Mouse (Mus musculus) heart, embryonic 15.5 days (tissue): ENCODE measurements around the gene Topbp1. TPM values are rescaled to one million over a fixed set of nuclear protein-coding genes. Genes with fewer than 3 reads are reported as not detected.
A peak's percentile ranks its signal among the peaks of the same experiment; 100 is the strongest.

Experiments used
- ATAC-seq: fragments of 200-750 bp; cut with Nextera tagmentation; replicated peaks from 2 replicates; pipeline ENCODE4 v1.8.0; 2017; ENCODE audit warnings: low read depth, moderate TSS enrichment; ENCODE audit not compliant: insufficient number of reproducible peaks, insufficient read depth, low FRiP score
- H3K27ac ChIP-seq: fragments of 300-500 bp; sonication (generic); 2 replicates; pipeline ENCODE4 v1.5.1; 2015; ENCODE audit warnings: mild to moderate bottlenecking, inconsistent platforms
- H3K27me3 ChIP-seq: fragments of 300-500 bp; sonication (generic); 2 replicates; pipeline ENCODE4 v1.6.1; 2015; ENCODE audit warnings: inconsistent platforms
- H3K36me3 ChIP-seq: fragments of 300-500 bp; sonication (generic); 2 replicates; pipeline ENCODE4 v1.6.1; 2015; ENCODE audit warnings: mild to moderate bottlenecking, inconsistent platforms
- H3K4me1 ChIP-seq: fragments of 300-500 bp; sonication (generic); replicated peaks from 2 replicates; pipeline ENCODE4 v1.6.1; 2015; ENCODE audit warnings: inconsistent platforms
- H3K4me2 ChIP-seq: fragments of 300-500 bp; sonication (generic); 2 replicates; pipeline ENCODE4 v1.6.1; 2015; ENCODE audit warnings: inconsistent platforms, mild to moderate bottlenecking, moderate library complexity
- H3K4me3 ChIP-seq: fragments of 300-500 bp; sonication (generic); 2 replicates; pipeline ENCODE4 v1.5.1; 2015; ENCODE audit warnings: mild to moderate bottlenecking, inconsistent platforms
- H3K9ac ChIP-seq: fragments of 300-500 bp; sonication (generic); 2 replicates; pipeline ENCODE4 v1.6.1; 2015; ENCODE audit warnings: mild to moderate bottlenecking, inconsistent platforms
- H3K9me3 ChIP-seq: fragments of 300-500 bp; sonication (generic); replicated peaks from 2 replicates; pipeline ENCODE4 v1.6.1; 2016; ENCODE audit warnings: inconsistent platforms
- WGBS: fragments of 180-500 bp; shearing (Covaris S2); methylation state at CpG from one replicate; pipeline ENCODE4 v1.1.7; 2015; ENCODE audit warnings: mixed read lengths; 5-methylcytosine and 5-hydroxymethylcytosine counted together
- polyA plus RNA-seq: library from polyadenylated mRNA; unstranded; fragments of >200 nt; fragmentation: Nextera tagmentation; extraction: Ambion mirVana; gene quantifications from 2 replicates; pipeline ENCODE4 v1.2.1, GENCODE M21; 2015

The Topbp1 gene
- 36.6 and 41.1 TPM in 2 replicates for polyA plus RNA-seq

DNA sequence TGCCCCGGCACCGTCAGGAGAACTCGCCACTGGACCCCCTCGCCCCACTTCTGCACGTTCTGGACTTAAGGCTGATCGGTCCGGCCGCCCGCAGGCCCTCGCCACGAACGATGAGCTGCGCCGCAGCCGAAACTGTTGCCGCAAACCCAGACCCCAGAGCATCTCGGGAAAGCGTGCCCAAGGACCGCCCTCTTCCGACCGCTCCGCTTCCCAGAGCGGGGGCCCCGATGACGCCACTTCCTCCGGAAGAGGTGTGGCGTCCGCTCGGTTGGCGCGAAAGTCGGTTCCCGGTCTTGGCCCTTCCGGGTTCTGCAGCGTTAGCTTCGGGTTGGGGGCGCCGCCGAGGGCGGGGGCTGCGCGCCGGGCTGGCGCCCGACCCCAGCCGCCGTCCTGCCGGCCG is at the start of gene Topbp1, which contains the start of gene 1300017J02Rik:
Gene Topbp1 (plus strand): TSS at position 289 of the 400 bp plus-strand sequence.
Gene 1300017J02Rik (minus strand): TSS at position 156 of the 400 bp plus-strand sequence.
- WGBS = under 1% methylated on average over 49 of the region's 49 CpGs
- peak within 1 kb of the TSS; percentile 88 for H3K9ac ChIP-seq
- peak within 1 kb of the TSS; percentile 86 for H3K4me2 ChIP-seq
- no peaks in the 10 kb centered on the region for H3K27me3 ChIP-seq
- peak within 1 kb of the TSS; percentile 89 for H3K4me3 ChIP-seq
- H3K27ac ChIP-seq = peak within 1 kb of the TSS; percentile 89
- ATAC-seq = peak; percentile 97
- peaks cover 26% of the 10 kb centered on the region for H3K36me3 ChIP-seq
- H3K4me1 ChIP-seq = peaks cover 22% of the 10 kb centered on the region
- H3K9me3 ChIP-seq = no peaks in the 10 kb centered on the region

GRCm38 (mm10) chr9:103265778-103266177 is 39.2 kb upstream of the Topbp1 start:
- 86% methylated on average over 4 of the region's 4 CpGs for WGBS
- no peak overlapping the region for H3K9ac ChIP-seq
- no peaks in the 10 kb centered on the region for H3K9me3 ChIP-seq
- H3K4me1 ChIP-seq = no peaks in the 10 kb centered on the region
- no peak overlapping the region for H3K4me3 ChIP-seq
- ATAC-seq = no peak
- no peak overlapping the region for H3K27ac ChIP-seq
- H3K27me3 ChIP-seq = no peaks in the 10 kb centered on the region; the same call in 1 of the 2 replicates
- H3K4me2 ChIP-seq = no peak overlapping the region
- no peaks in the 10 kb centered on the region for H3K36me3 ChIP-seq

- ATAC-seq = no peak
- H3K4me2 ChIP-seq = no peak overlapping the region
- no peaks in the 10 kb centered on the region for H3K27me3 ChIP-seq
- no peak overlapping the region for H3K4me3 ChIP-seq
- no peaks in the 10 kb centered on the region for H3K4me1 ChIP-seq
- WGBS = 16% methylated on average over 4 of the region's 4 CpGs
- no peak overlapping the region for H3K27ac ChIP-seq
- no peak overlapping the region for H3K9ac ChIP-seq
- H3K9me3 ChIP-seq = no peaks in the 10 kb centered on the region
- no peaks in the 10 kb centered on the region for H3K36me3 ChIP-seq
These were observed 33.9 kb upstream of the Topbp1 start for GRCm38 (mm10) chr9:103271104-103271503.

GRCm38 (mm10) chr9:103274819-103275218 is 30.2 kb upstream of the Topbp1 start:
- no peak for ATAC-seq
- Histone ChIP-seq H3K4me3 (no peak overlapping the region), H3K9me3 (no peaks in the 10 kb centered on the region), H3K4me2 (no peak overlapping the region), H3K4me1 (no peaks in the 10 kb centered on the region), H3K27me3 (no peaks in the 10 kb centered on the region), H3K27ac (no peak overlapping the region), H3K9ac (no peak overlapping the region), H3K36me3 (no peaks in the 10 kb centered on the region)
- WGBS = 59% methylated on average over 8 of the region's 8 CpGs

- no peaks in the 10 kb centered on the region for H3K36me3 ChIP-seq
- no peak overlapping the region for H3K9ac ChIP-seq
- no peak for ATAC-seq
- no peaks in the 10 kb centered on the region for H3K9me3 ChIP-seq
- H3K27me3 ChIP-seq = no peaks in the 10 kb centered on the region
- H3K4me2 ChIP-seq = no peak overlapping the region
- WGBS = 67% methylated on average over 1 of the region's 1 CpGs
- no peak overlapping the region for H3K4me3 ChIP-seq
- no peaks in the 10 kb centered on the region for H3K4me1 ChIP-seq
- H3K27ac ChIP-seq = no peak overlapping the region
These were observed 29.3 kb upstream of the Topbp1 start for GRCm38 (mm10) chr9:103275676-103276075.

- H3K27me3 ChIP-seq = no peaks in the 10 kb centered on the region
- H3K4me2 ChIP-seq = no peak overlapping the region
- H3K4me1 ChIP-seq = no peaks in the 10 kb centered on the region
- H3K27ac ChIP-seq = no peak overlapping the region
- no peak for ATAC-seq
- no peaks in the 10 kb centered on the region for H3K9me3 ChIP-seq
- H3K9ac ChIP-seq = no peak overlapping the region
- no peak overlapping the region for H3K4me3 ChIP-seq
- no peaks in the 10 kb centered on the region for H3K36me3 ChIP-seq
- WGBS = 85% methylated on average over 6 of the region's 6 CpGs
These were observed 28.1 kb upstream of the Topbp1 start for GRCm38 (mm10) chr9:103276876-103277275.

GRCm38 (mm10) chr9:103286396-103286795 is 18.6 kb upstream of the Topbp1 start:
- H3K4me3 ChIP-seq = no peak overlapping the region
- H3K4me2 ChIP-seq = no peak overlapping the region
- ATAC-seq = no peak
- H3K9me3 ChIP-seq = no peaks in the 10 kb centered on the region
- H3K27me3 ChIP-seq = no peaks in the 10 kb centered on the region
- WGBS = 43% methylated on average over 4 of the region's 4 CpGs
- 0 out of 2 replicates have a peak, but pooled peaks cover 6% of the 10 kb centered on the region for H3K4me1 ChIP-seq
- H3K27ac ChIP-seq = no peak overlapping the region
- no peak overlapping the region for H3K9ac ChIP-seq
- no peaks in the 10 kb centered on the region for H3K36me3 ChIP-seq

GRCm38 (mm10) chr9:103286901-103287422 is 18.1 kb upstream of the Topbp1 start:
- H3K4me2 ChIP-seq = no peak overlapping the region
- no peaks in the 10 kb centered on the region for H3K9me3 ChIP-seq
- no peak overlapping the region for H3K9ac ChIP-seq
- no peak overlapping the region for H3K4me3 ChIP-seq
- H3K27ac ChIP-seq = no peak overlapping the region
- H3K27me3 ChIP-seq = no peaks in the 10 kb centered on the region
- H3K4me1 ChIP-seq = 0 out of 2 replicates have a peak, but pooled peaks cover 6% of the 10 kb centered on the region
- 73% methylated on average over 13 of the region's 13 CpGs for WGBS
- H3K36me3 ChIP-seq = no peaks in the 10 kb centered on the region
- no peak for ATAC-seq

- H3K9me3 ChIP-seq = no peaks in the 10 kb centered on the region
- no peak for ATAC-seq
- no peak overlapping the region for H3K4me2 ChIP-seq
- H3K27me3 ChIP-seq = no peaks in the 10 kb centered on the region
- no peak overlapping the region for H3K27ac ChIP-seq
- H3K4me1 ChIP-seq = 0 out of 2 replicates have a peak, but pooled peaks cover 6% of the 10 kb centered on the region
- H3K9ac ChIP-seq = no peak overlapping the region
- no peaks in the 10 kb centered on the region for H3K36me3 ChIP-seq
- 61% methylated on average over 19 of the region's 19 CpGs for WGBS
- H3K4me3 ChIP-seq = no peak overlapping the region
These were observed 17.1 kb upstream of the Topbp1 start for GRCm38 (mm10) chr9:103287840-103288488.

- no peaks in the 10 kb centered on the region for H3K36me3 ChIP-seq
- no peak overlapping the region for H3K27ac ChIP-seq
- 69% methylated on average over 13 of the region's 13 CpGs for WGBS
- no peaks in the 10 kb centered on the region for H3K9me3 ChIP-seq
- H3K4me2 ChIP-seq = no peak overlapping the region
- H3K4me1 ChIP-seq = 0 out of 2 replicates have a peak, but pooled peaks cover 6% of the 10 kb centered on the region
- no peaks in the 10 kb centered on the region for H3K27me3 ChIP-seq
- H3K9ac ChIP-seq = no peak overlapping the region
- H3K4me3 ChIP-seq = no peak overlapping the region
- no peak for ATAC-seq
These were observed 16.4 kb upstream of the Topbp1 start for GRCm38 (mm10) chr9:103288489-103289180.

DNA sequence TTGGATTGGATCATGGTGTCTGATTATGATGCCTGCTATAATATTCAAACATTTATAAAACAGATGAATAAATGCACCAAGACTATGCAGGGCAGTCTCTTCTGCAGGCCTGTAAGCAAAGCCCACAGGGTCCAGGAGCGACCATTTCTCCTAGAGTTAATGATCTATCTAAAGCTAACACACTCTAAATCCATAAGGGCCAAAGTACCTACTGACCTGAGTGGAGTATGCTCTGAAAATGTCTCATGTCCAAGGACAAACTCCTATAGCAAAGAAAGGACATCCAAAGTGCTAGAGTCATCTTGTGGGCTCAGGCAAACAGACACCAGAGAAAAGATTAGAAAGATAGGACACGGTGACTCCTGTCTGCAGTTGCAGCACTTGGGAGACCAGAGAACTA is 10.5 kb upstream of the Topbp1 start:
- no peaks in the 10 kb centered on the region for H3K4me1 ChIP-seq
- no peak for ATAC-seq
- H3K27me3 ChIP-seq = no peaks in the 10 kb centered on the region
- no peaks in the 10 kb centered on the region for H3K9me3 ChIP-seq
- H3K4me3 ChIP-seq = no peak overlapping the region
- WGBS = 72% methylated on average over 2 of the region's 2 CpGs
- H3K27ac ChIP-seq = no peak overlapping the region
- H3K4me2 ChIP-seq = no peak overlapping the region
- H3K36me3 ChIP-seq = no peaks in the 10 kb centered on the region
- H3K9ac ChIP-seq = no peak overlapping the region
